Mouse (Mus musculus) large intestine, adult 2 months (tissue): Measurements from ENCODE around the gene Tfg. TPM values are rescaled to one million over a fixed set of nuclear protein-coding genes. Genes with fewer than 3 reads are reported as not detected.

Experiments
- DNase-seq: peaks from one replicate; pipeline ENCODE4 v3.0.0-alpha.2; 2012; ENCODE audit warnings: low read depth, low spot score
- WGBS: fragments of 180-500 bp; shearing (Covaris S2); methylation state at CpG from one replicate; pipeline ENCODE4 v1.1.7; 2018; 5-methylcytosine and 5-hydroxymethylcytosine counted together
- polyA plus RNA-seq: library from polyadenylated mRNA; depleted of rRNA; stranded (reverse); fragments of >200 nt; gene quantifications from 2 replicates; pipeline ENCODE4 v1.2.3, GENCODE M21; 2012; rRNA removed

Tfg gene
- polyA plus RNA-seq, 1 experiment = 111 TPM

- WGBS = 54% methylated on average over 7 of the region's 7 CpGs
- DNase-seq = no peak
Measured at GRCm38 (mm10) chr16:56646382-56647172, 70.7 kb downstream of the Tfg start.

GRCm38 (mm10) chr16:56645251-56645650, 72.0 kb downstream of the Tfg start:
- no peak for DNase-seq
- 5% methylated on average over 2 of the region's 2 CpGs for WGBS

Other genes starting within 250 kb of the Tfg start
- 2.8 and 4.0 TPM in 2 replicates for gene Abi3bp, start 239.6 kb downstream of the Tfg start, polyA plus RNA-seq
- gene Adgrg7, start 78.4 kb upstream of the Tfg start, polyA plus RNA-seq = 27.2 and 43.0 TPM in 2 replicates
- gene Tmem45a, start 168.7 kb upstream of the Tfg start, polyA plus RNA-seq = 0.88 and 1.2 TPM in 2 replicates
- gene Lnp1, start 210.6 kb upstream of the Tfg start, polyA plus RNA-seq = not detected in 2 replicates